Comparison of ENCODE assay signal across 1 mouse cellular context in genomic region chr6:83078324-83078858, GRCm38 (mm10).
TF ChIP-seq lines count a peak whose summit lies in the region.

No protein-coding gene starts in this region.

TF ChIP-seq in ES-E14, 5 proteins besides CTCF, POLR2A, EP300 and RAD21 (continued from another document):
- TF ChIP-seq ZC3H11A (IDR thresholded peaks at IDR 0.05; ENCODE audit: borderline replicate concordance, low read depth, low read length) (no peak), CHD2 (IDR thresholded peaks at IDR 0.05; ENCODE audit: low read depth, low read length) (no peak)
